Mouse (Mus musculus): Measurements from ENCODE around the gene Epb41l5. TPM values are rescaled to one million over a fixed set of nuclear protein-coding genes. Genes with fewer than 3 reads are reported as not detected.

Epb41l5 gene
- polyA plus RNA-seq, 1 experiment from 2014 or later: 16.6 TPM

DNA sequence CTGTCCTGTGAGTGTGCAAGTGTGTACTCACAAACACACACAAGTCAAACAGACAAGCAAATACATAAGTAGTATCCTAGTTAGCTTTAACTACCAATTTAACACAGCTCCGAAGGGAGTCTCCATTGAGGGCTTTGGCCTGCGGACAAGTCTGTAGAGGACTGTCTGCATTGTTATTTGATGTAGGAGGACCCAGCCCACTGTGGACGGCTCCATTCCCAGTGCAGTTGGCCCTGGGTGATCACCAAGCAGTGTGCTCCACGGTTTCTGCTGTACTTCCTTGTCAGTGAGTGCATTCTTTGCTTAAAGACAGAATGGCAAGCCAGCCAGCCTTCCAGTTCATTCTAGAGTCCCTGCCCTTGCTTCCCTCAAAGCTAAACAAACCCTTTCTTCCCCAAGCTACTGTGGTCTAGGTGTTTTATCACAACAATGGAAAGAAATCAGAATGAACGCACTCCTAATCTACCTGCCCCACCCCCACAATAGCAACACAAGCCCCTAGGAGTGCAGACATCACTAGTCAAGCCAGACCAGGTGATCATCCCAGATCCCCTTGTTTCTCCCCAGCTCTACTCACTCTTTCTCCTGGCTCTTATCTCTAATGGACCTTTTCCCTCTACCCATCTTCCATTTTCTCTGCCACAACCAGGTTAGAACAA lies 151.3 kb downstream of the Epb41l5 start:
- no peak overlapping the region for H3K4me3 ChIP-seq (replicated peaks)
- H3K27me3 ChIP-seq: no peaks in the 10 kb centered on the region
- no peak overlapping the region for H3K27ac ChIP-seq (replicated peaks)
- H3K4me1 ChIP-seq: peaks cover 19% of the 10 kb centered on the region
- no peak overlapping the region for H3K4me2 ChIP-seq (replicated peaks)
- no peaks in the 10 kb centered on the region for H3K9me3 ChIP-seq (replicated peaks)
- no peak overlapping the region for H3K9ac ChIP-seq
- peaks cover 7% of the 10 kb centered on the region; the same call in 1 of the 2 replicates for H3K36me3 ChIP-seq
- 81% methylated on average over 5 of the region's 5 CpGs for WGBS
- no peak for ATAC-seq (ENCODE audit: insufficient number of reproducible peaks, low FRiP score, low TSS enrichment, low read depth)

DNA sequence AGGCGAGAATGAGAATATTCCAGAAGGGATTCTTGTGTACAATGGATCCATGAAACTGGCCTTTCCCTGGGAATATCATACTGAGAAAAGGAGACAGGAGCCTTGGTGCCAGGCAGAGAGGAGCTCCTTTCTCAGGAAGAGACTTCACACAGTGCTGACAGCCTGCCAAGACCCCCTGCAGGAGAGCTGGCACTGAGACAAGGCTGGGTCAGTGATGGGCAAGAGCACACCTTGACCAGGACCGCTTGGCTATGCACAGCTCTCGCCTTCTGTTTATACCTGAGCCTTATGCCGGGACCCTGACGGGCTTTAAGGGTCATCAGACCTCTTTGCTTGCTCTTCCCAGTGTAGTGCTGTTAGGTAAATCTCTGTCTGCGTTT lies 153.4 kb downstream of the Epb41l5 start:
- no peak for ATAC-seq (ENCODE audit: insufficient number of reproducible peaks, low FRiP score, low TSS enrichment, low read depth)
- 92% methylated on average over 6 of the region's 6 CpGs for WGBS
- no peak overlapping the region for H3K4me3 ChIP-seq (replicated peaks)

More for the DNA sequence above, 153.4 kb downstream of the Epb41l5 start:
- H3K9ac ChIP-seq: no peak overlapping the region
- peaks cover 27% of the 10 kb centered on the region for H3K4me1 ChIP-seq
- no peak overlapping the region for H3K27ac ChIP-seq (replicated peaks)
- no peaks in the 10 kb centered on the region for H3K27me3 ChIP-seq
- no peaks in the 10 kb centered on the region for H3K9me3 ChIP-seq (replicated peaks)
- H3K4me2 ChIP-seq (replicated peaks): no peak overlapping the region
- H3K36me3 ChIP-seq: no peaks in the 10 kb centered on the region

Other genes with a start within 250 kb of the Epb41l5 start
- gene Inhbb, start 226.8 kb downstream of the Epb41l5 start, polyA plus RNA-seq (2015; fragmentation: Nextera tagmentation; extraction: Ambion mirVana): 1.6 and 1.9 TPM in 2 replicates
- gene Ralb, start 144.2 kb downstream of the Epb41l5 start, polyA plus RNA-seq (2015; fragmentation: Nextera tagmentation; extraction: Ambion mirVana): 119 and 121 TPM in 2 replicates
- gene Tmem185b, start 122.8 kb downstream of the Epb41l5 start, polyA plus RNA-seq (2015; fragmentation: Nextera tagmentation; extraction: Ambion mirVana): 23.3 and 23.5 TPM in 2 replicates
- gene Ptpn4, start 188.6 kb upstream of the Epb41l5 start, polyA plus RNA-seq (2015; fragmentation: Nextera tagmentation; extraction: Ambion mirVana): 6.6 and 7.0 TPM in 2 replicates